Mouse (Mus musculus) myocyte (in vitro differentiated cells): ENCODE data around the gene Mrpl11.

Experiments
- MYOG ChIP-seq, 3 experiments: IDR thresholded peaks; one replicate each; pipeline ENCODE4 v1.6.1; 2011; ENCODE audit warnings: control low read depth in 2 of 3, low read depth in 2 of 3, mild to moderate bottlenecking in 2 of 3; ENCODE audit not compliant: insufficient read length in 2 of 3, control insufficient read depth in 1 of 3, insufficient read depth in 1 of 3
- POLR2A ChIP-seq: IDR thresholded peaks from one replicate; pipeline ENCODE4 v1.6.1; 2011; ENCODE audit warnings: low read depth, mild to moderate bottlenecking, control low read depth, moderate library complexity; ENCODE audit not compliant: insufficient read length

DNA sequence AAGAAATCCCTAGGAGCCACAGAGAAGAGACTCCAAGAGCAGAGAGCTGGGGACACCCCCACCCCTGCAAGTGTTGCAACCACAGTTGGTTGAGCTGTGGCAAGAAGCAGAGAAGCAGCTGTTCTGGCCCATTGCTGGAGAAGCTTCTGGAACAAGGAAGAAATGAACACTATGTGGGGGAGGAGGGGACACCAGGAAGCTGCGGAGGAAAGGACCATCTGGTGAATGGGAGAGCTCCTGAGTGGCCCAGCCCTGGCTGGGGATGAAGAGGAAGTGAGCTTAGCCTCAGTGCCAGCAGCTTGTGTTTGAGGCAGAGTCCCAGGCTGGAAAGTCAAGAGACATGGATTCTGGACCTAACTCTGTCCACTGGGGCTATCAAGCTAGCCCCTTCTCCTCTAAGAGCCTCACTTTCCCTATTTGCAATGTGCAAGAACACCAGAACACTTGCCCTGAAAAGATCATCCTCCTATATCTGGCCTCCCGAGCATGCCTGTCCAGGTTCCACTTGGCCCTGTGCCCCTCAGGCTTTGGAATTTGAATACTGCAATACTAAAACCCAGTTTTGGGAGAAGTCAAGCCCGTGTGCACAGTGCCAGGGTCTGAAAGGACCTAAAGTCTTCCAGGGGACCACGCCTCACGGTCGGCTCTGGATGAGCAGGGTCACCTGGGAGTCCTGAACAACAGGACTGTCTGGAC lies 37.6 kb downstream of the Mrpl11 start:
- TF ChIP-seq MYOG (IDR thresholded peaks at IDR 0.05; ENCODE audit: control insufficient read depth in 1 of 3, insufficient read depth in 1 of 3, insufficient read length in 2 of 3, low read depth in 2 of 3) (peak; percentile 52 to 84 (median 64)), POLR2A (no peak)
